Mouse (Mus musculus) olfactory bulb, adult 2 months (tissue): ENCODE results near the gene Sh3rf3.

Experiments used
- CTCF ChIP-seq: fragments of 200-500 bp; IDR thresholded peaks from 2 replicates; pipeline ENCODE4 v1.5.1; 2012; ENCODE audit warnings: low read depth, mild to moderate bottlenecking, low read length, moderate library complexity; ENCODE audit not compliant: insufficient read depth
- POLR2A ChIP-seq: fragments of 200-500 bp; IDR thresholded peaks from 2 replicates; pipeline ENCODE4 v1.6.1; 2012; ENCODE audit warnings: mild to moderate bottlenecking, low read depth, low read length, moderate library complexity; ENCODE audit not compliant: insufficient read depth

DNA sequence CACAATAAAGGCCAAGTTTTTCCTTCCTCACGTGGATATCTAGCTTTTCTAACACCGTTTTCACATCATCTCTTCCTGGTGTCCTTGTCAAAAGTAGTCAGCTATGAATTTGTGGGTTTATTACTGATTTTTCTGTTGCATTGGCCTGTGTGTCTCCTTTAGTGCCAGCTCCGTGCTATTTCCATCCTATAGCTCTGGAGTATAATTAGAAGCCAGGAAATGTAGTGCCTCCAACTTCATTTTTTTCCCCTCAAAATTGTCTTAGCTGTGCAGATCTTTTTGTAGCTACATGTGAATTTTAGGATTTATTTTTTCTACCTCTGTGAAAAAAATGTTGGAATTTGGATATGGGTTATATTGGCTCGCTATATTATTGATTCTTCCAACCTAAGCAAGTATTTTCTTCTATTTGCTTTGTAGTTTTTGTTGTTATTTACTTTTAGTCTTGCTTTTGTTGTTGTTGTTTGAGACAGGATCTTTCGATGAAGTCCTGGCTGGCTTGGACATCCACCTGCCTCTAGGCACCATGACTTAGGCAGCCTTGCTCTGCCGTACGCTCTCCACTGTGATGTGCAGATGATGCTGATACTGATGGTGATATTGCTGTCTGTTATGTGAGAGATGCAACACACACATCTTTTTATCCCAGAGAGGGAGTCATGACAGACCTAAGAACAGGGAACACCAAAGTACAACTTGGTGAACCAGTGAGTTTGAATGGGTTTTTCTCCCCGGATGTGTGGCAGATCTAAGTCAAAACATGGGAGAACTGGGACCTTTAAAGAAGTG, 24.5 kb upstream of the Sh3rf3 start:
- no peak for TF ChIP-seq POLR2A
- TF ChIP-seq CTCF: no peak
